Mouse (Mus musculus) testis, adult 2 months (tissue): ENCODE results near the gene Trim43a. TPM values are rescaled to one million over a fixed set of nuclear protein-coding genes. Genes with fewer than 3 reads are reported as not detected.
"Not testable (repeated sequence)": the region's sequence is repeated elsewhere in the genome, so short reads cannot be mapped to it uniquely, and the experiment has no call there.

ENCODE experiments used
- H3K27ac ChIP-seq: fragments of 200-500 bp; 2 replicates; pipeline ENCODE4 v1.5.1; 2012; ENCODE audit warnings: low read depth, low read length; ENCODE audit not compliant: control insufficient read depth, insufficient read depth
- H3K27me3 ChIP-seq: fragments of 200-500 bp; 2 replicates; pipeline ENCODE4 v1.6.1; 2012; ENCODE audit warnings: mild to moderate bottlenecking, low read length, moderate library complexity; ENCODE audit not compliant: control insufficient read depth, insufficient read depth
- H3K36me3 ChIP-seq: fragments of 200-500 bp; 2 replicates; pipeline ENCODE4 v1.6.1; 2012; ENCODE audit warnings: mild to moderate bottlenecking, low read length; ENCODE audit not compliant: control insufficient read depth, insufficient read depth
- H3K4me1 ChIP-seq: fragments of 200-500 bp; 2 replicates; pipeline ENCODE4 v1.6.1; 2012; ENCODE audit warnings: low read length; ENCODE audit not compliant: control insufficient read depth, insufficient read depth
- H3K4me3 ChIP-seq: fragments of 200-500 bp; 2 replicates; pipeline ENCODE4 v1.5.1; 2012; ENCODE audit warnings: low read depth, mild to moderate bottlenecking, low read length, moderate library complexity, mixed read lengths; ENCODE audit not compliant: control insufficient read depth
- CTCF ChIP-seq: fragments of 200-500 bp; IDR thresholded peaks from 2 replicates; pipeline ENCODE4 v1.5.1; 2012; ENCODE audit warnings: low read depth, mild to moderate bottlenecking, inconsistent platforms, low read length, moderate library complexity; ENCODE audit not compliant: control insufficient read depth, insufficient read depth, insufficient replicate concordance
- POLR2A ChIP-seq: fragments of 200-500 bp; IDR thresholded peaks from 2 replicates; pipeline ENCODE4 v1.6.1; 2012; ENCODE audit warnings: low read depth, mild to moderate bottlenecking, inconsistent platforms, low read length, moderate library complexity; ENCODE audit not compliant: control insufficient read depth
- polyA plus RNA-seq: library from polyadenylated mRNA; depleted of rRNA; stranded (reverse); fragments of >200 nt; gene quantifications from 2 replicates; pipeline ENCODE4 v1.2.3, GENCODE M21; 2012; rRNA removed

Trim43a gene
- polyA plus RNA-seq = 0.10 TPM in 2 replicates

DNA sequence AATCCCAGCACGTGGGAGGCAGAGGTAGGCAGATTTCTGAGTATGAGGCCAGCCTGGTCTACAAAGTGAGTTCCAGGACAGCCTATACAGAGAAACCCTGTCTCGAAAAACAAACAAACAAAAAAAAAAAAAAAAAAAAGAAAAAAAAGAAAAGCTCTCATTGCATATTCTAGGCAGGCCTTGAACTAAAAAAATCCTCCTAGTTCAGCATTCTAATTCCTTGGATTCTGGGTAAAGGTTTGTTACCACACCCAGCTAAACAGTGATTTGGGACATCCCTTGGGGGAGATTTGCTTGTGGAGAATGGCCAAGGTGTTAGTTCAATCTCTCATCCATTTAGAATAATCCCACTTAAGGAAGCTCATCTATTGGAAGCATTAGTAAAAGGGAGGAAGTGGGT lies at the start of gene Trim43a:
TSS of gene Trim43a (plus strand) at position 301 of the 400 bp plus-strand sequence.
- not testable (repeated sequence) for H3K4me1 ChIP-seq, H3K27ac ChIP-seq, H3K4me3 ChIP-seq, H3K36me3 ChIP-seq, H3K27me3 ChIP-seq

DNA sequence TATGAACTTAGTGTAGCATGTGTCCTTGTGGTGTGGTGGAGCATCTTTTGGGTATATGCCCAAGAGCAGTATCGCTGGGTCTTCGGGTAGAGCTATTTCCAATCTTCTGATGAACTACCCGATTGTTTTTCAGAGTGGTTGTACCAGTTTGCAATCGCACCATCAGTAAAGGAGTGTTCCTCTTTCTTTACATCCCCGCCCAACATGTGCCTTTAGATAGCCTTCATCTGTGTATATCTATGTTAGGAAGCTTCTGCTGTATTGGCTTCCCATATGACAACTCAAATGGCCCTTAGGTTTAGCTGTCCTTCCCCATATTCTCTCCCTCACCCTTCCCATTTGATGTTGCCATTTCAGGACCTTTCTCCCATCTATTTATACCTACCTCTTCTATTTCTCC lies 46.6 kb upstream of the Trim43a start:
- TF ChIP-seq CTCF (no peak), POLR2A (no peak)
- Histone ChIP-seq H3K4me3 (no peak overlapping the region), H3K27me3 (no peaks in the 10 kb centered on the region), H3K4me1 (no peaks in the 10 kb centered on the region), H3K27ac (no peak overlapping the region), H3K36me3 (no peaks in the 10 kb centered on the region)

DNA sequence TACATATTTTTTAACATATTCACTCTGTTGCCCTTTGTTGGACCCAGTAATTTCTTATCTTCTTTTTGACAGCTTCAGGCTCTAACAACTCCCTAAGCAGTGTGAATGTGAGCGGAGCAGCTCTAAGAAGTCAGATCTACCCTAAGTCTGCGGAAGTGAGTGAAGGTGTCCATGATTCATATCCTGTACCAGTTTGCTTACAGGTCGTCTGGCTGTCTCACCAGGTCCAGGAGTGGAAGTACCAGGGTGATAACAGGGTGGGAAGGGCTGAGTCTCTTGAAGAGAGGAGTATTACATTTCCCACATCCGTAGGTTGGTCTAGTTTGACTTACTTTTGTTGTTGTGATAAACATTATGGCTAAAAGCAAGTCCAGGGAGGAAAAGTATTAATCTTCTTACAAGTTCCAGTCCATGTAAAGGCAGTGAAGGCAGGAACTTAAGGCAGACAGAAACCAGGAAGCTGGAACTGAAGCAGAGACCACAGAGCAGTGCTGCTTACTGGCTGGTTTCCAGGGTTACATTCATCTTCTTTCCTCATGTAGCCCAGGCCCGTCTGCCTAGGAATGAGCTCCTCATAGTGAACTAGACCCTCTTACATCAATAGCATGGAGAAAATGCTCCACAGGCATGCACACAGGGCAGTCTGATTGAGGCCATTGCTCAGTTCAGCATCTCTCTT lies 41.0 kb upstream of the Trim43a start:
- H3K27ac ChIP-seq = no peak overlapping the region
- no peaks in the 10 kb centered on the region for H3K27me3 ChIP-seq
- no peak for TF ChIP-seq POLR2A
- TF ChIP-seq CTCF = no peak
- H3K4me1 ChIP-seq = no peaks in the 10 kb centered on the region
- no peaks in the 10 kb centered on the region for H3K36me3 ChIP-seq
- H3K4me3 ChIP-seq = no peak overlapping the region

DNA sequence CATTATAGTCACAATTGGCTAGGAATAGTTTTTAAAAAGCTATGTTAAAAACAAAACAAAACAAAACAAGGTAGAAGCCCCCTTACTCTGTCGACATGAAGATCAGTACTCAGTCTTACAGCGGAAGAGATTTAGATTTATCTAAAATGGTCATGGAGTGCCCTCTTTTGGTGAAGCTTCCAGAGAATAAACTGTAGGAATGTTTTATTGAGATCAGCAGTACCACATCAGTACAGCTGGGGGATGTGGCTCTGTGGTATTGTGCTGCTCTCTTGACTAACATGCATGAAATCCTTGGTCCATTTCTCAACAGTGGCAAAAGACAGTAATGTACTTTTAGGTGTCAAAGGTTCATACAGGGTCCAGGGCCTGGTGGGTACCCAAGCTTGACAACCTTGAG lies 37.9 kb upstream of the Trim43a start:
- H3K4me1 ChIP-seq = no peaks in the 10 kb centered on the region; the same call in 1 of the 2 replicates
- no peaks in the 10 kb centered on the region for H3K27me3 ChIP-seq
- no peak overlapping the region for H3K27ac ChIP-seq
- no peak overlapping the region for H3K4me3 ChIP-seq
- no peak for TF ChIP-seq POLR2A
- H3K36me3 ChIP-seq = no peaks in the 10 kb centered on the region

DNA sequence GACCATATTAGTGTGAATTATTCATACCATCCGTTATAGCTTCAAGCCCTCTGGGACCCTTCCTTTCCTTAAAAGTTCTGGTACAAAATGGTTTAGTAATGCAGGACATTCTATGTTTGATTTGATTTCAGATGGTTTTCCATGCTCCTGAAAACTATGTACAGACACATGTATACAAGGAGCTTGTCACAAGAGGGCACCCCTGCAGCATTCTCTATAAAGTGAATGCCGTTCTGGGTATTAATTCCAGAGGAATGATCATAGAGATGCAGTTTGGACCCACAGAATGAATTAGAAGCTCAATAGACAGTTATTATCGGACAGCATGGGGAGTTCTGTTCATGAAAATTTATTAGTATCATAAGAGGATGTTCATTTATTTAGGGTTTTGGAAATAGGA lies 35.2 kb upstream of the Trim43a start:
- Histone ChIP-seq H3K4me3 (no peak overlapping the region), H3K36me3 (no peaks in the 10 kb centered on the region), H3K27ac (no peak overlapping the region), H3K4me1 (no peaks in the 10 kb centered on the region; the same call in none of the 2 replicates), H3K27me3 (no peaks in the 10 kb centered on the region)
- TF ChIP-seq CTCF (no peak), POLR2A (no peak)

DNA sequence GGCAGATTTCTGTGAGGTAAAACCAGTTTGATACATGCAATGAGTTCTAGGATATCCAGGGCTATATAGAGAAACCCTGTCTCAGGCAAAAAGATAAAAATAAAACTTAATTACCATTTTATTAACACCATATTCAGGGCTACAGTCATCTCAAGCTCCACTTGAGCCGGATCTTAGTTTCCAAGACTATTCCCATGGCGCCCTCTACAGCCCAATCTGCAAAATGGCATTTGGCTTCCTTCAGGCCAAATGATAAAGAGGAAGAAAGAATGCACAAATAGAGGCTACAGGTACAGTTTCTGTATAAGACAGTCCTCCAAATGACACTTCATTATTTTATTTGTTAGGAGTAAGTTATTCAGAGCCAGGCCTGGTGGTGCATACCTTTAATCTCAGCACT lies 34.5 kb upstream of the Trim43a start:
- TF ChIP-seq CTCF (no peak), POLR2A (no peak)
- Histone ChIP-seq H3K27me3 (no peaks in the 10 kb centered on the region), H3K4me3 (no peak overlapping the region), H3K4me1 (no peaks in the 10 kb centered on the region; the same call in none of the 2 replicates), H3K27ac (no peak overlapping the region), H3K36me3 (no peaks in the 10 kb centered on the region)

DNA sequence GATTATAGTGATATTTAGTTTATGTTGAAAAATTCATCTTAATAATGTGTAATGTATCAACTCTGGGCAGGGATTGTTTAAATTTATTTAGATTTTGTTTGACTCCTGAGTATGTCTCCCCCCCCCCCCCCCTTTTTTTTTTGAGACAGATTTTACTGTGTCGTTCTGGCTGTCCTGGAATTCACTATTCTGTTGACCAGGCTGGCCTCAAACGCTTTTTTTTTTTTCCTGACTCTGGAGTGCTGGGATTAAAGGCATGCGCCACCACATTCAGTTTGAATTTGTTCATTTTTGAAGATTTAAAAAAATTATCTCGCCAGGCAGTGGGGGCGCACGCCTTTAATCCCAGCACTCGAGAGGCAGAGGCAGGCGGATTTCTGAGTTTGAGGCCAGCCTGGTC lies 34.0 kb upstream of the Trim43a start:
- Histone ChIP-seq H3K4me3 (no peak overlapping the region), H3K36me3 (no peaks in the 10 kb centered on the region), H3K27ac (no peak overlapping the region), H3K27me3 (no peaks in the 10 kb centered on the region), H3K4me1 (no peaks in the 10 kb centered on the region; the same call in none of the 2 replicates)
- TF ChIP-seq CTCF (no peak), POLR2A (no peak)

DNA sequence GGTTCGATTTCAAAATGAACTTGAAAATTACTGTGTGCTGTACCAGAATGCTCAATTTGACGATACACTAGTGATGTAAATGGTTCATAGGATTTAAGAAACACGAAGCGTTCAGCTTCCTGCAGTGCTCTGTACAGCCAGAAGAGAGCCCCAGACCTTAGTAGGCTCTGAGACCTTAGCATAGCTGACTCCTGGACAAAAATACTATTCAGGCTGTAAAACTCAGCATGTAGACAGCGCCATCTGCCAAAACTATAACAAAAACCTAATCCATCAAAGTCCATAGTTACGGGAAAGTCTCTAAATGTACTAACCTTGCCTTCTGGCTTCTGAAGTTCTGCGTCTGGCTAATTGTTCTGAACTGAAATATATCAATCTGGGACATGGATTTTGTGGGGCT lies 33.4 kb upstream of the Trim43a start:
- H3K4me1 ChIP-seq = no peaks in the 10 kb centered on the region; the same call in none of the 2 replicates
- H3K4me3 ChIP-seq = peak overlapping the region; percentile 59; the same call in 1 of the 2 replicates
- no peaks in the 10 kb centered on the region for H3K27me3 ChIP-seq
- TF ChIP-seq POLR2A (no peak), CTCF (no peak; the same call in 1 of the 2 replicates)
- no peaks in the 10 kb centered on the region for H3K36me3 ChIP-seq
- H3K27ac ChIP-seq = no peak overlapping the region
